Mouse (Mus musculus) embryo, embryonic 10 days (tissue): ENCODE results near the gene Jam2.

Experiments used
- DNase-seq: peaks from one replicate; pipeline ENCODE4 v3.0.0-alpha.2; 2015; ENCODE audit warnings: low spot score

The Jam2 gene

GRCm38 (mm10) chr16:84774003-84774703 is at the start of gene Jam2:
Jam2 (plus strand) TSS chr16:84774123.
- DNase-seq, result peak; percentile 71

DNA sequence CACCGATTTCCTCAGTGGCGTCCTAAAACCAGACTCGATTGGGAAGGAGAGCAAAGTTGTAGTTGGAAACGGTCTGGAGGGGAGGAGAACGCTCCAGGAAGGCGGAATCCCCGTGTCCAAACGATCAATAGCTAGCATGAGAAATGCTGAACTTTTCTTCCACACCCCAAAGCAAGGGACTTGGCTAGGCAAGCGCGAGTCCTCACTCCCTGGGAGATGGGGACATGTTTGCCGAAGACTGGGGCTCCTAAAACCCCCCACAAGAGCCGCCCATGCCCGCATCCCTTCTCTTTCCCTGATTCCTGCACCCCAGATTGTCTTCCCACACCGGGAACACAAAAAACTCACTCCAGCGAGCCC is 39.1 kb upstream of the Jam2 start:
- DNase-seq, result peak; percentile 34

- peak; percentile 96 for DNase-seq
These were observed 38.5 kb upstream of the Jam2 start, which contains the start of gene Mrpl39 for GRCm38 (mm10) chr16:84735166-84736105. Mrpl39 (minus strand) TSS chr16:84735742.

DNA sequence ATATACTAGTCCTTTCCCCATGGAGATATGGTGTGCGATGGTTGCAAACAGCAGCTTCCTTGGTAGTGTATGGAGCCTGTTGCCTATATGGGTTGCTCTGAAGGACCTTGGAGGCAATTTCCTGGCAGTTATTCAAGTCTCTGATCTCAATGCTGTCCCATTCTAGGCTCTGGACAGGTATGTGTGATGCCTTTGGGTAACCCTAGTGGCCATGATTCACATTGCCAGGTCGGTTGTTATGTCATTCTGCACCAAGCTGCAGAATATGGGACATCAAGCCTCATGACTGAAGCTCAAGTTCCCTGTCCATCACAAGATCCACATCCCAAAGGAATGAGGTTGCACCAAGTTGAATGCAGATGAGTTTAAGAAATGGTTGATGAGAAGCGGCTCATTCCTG is 36.6 kb upstream of the Jam2 start:
- no peak for DNase-seq

- no peak for DNase-seq
These were observed 29.0 kb upstream of the Jam2 start for GRCm38 (mm10) chr16:84744703-84745490.

- no peak for DNase-seq
These were observed 28.1 kb upstream of the Jam2 start for GRCm38 (mm10) chr16:84745721-84746306.

GRCm38 (mm10) chr16:84767956-84768355 is 6.0 kb upstream of the Jam2 start:
- no peak for DNase-seq

DNA sequence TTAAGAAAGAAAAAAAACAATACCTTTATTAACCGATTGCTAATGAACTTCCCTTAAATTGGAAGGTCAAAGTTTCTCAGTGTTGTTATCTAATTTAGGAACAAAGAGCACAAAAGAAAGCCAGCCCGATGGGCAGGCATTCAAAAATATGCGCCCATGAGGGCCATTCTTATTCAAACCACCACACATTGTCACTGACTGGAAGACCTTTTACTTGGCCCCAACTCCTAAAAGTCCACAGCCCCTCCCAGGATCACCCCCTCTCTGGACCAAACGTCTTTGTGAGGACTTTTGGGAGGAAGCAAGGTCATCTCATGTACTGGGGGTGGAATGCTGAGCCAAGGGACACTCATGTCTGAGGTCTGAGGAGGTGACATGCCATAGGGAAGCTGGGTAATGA is 4.7 kb upstream of the Jam2 start:
- no peak for DNase-seq

- no peak for DNase-seq
These were observed 4.1 kb upstream of the Jam2 start for GRCm38 (mm10) chr16:84769619-84770464.

DNA sequence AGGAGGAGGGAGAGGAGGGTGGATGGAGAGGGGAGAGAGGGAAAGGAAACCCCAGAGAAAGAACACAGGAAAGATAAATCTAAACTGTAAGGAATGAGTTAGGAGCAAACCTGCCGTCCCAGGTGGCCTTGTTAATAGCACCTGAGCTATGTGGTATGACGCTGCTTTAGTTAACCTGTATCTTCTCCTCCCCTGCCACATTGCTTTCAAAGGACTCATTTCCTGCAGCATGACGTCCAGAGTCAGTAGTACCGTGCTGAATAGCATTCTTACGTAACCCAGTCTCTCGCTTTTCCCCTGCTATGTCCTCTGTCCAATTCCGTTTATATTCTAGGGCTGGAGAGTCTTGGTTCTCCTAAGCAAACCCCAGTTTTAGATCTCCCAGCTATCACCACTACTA is 3.0 kb upstream of the Jam2 start:
- DNase-seq, result no peak

DNA sequence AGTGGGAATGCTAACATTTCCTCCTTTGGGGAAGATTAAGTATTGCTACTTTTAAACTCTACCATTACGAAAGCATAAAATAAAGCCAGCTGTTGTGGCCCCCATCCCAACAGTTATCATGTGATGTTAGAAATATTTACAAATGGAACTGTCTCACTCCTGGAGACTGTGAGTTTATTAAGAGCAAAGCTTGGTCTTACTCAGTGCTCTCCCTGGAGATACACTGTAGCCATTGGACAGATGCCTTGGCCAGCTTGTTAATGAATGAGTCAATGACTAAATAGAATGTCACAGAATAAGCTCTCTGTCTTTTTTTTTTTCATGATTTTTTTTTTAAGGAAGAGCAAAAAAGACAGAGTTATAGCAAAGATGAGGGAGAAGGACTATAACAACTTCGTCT is 2.5 kb upstream of the Jam2 start:
- DNase-seq, result no peak

DNA sequence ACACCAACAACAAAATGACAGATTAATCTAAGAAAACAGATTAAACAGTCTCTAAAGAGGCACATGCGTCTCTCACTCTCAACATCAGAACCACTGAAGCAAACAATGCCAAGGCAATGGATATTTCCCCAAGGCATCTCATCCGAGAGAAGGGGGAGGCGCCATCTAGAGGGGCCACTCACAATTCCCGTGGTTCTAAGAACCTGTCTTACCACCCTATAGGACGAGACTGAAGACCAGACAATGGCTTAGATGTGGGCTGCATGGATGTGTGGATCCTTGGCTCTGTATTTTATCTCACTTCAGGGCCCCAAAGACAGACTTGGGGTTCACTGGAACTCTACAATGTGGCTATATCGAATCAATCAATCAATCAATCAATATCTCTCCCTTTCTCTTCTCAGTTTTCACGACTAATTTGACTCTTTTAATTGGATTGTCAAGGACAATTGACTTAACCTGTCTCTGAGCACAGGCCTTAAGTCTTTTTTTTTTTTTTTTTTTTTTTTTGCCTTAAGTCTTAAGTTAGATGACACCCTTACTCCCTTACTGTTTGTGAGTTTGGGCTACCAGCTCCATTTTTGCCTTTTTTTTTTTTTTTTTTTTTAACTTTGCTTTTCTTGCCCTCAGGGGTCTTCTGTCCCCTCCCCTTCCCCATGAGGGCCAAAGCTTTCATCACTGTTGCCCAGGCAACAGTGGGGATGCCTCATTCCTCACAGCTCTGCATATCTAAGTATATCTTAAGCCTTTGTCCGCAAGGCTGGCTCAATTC is 1.2 kb upstream of the Jam2 start:
- peak; percentile 83 for DNase-seq

GRCm38 (mm10) chr16:84773268-84773861 is 558 bp upstream of the Jam2 start:
- DNase-seq, result peak; percentile 49

DNA sequence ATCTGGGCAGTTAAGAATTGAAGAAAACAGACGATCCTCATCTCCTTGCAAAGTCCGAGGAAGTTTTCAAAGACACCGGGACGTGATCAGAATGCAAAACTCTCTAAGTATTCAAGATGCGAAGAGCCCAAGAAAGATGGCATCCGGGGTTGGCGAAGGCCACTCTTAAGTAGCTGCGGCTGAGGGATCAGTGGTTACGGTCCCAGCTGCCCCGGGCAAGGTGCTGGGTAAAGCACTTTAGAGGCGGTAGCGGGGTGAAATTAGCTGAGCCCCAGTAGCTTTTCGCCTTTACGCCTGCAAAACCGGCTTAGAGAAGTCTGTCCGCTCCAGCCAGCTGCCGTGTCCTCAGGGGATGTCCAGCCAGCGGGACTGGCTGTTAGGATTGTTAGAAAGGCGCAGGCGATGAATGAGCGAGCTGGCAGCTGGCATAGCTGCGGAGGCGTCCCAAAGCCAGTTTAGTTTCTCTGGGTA is 873 bp downstream of the Jam2 start:
- DNase-seq, result peak; percentile 77

DNA sequence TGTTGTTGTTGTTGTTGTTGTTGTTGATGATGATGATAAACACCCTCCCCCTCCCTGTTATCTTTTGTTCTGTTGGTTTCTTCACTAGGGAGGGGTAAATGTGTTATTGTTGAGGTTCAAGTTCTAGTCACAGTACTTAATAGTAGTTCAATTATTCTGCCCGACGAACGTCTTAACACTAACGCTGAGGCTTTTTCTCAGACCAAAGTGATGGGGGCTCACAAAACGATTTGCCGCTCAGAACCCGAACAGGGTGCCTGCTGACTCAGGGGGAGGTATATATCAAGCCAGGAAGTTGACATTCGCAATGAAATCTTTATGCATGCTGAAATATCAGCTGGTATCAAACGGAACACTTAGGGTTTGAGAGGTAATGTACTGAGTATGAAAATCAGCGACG is 1.4 kb downstream of the Jam2 start:
- DNase-seq, result no peak

- no peak for DNase-seq
These were observed 2.3 kb downstream of the Jam2 start for GRCm38 (mm10) chr16:84776089-84776784.

DNA sequence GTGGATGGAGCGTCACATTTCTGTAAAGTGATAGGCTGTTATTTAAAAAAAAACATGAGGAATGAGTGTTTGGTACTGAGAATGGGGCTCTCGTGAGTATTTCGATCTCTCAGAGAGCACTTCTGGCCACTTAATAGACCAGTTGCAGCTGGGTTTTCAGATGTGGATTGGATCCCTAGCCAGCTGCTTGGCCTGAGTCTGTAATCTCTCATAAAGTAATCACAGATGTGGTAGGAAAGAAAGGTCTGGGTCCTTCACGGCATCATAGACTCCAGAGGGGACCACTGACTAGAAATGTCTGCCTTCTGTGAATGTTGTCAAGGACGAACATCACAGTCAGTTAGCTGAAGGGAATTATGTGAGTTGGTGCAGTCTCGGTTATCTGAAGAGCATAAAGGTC is 4.5 kb downstream of the Jam2 start:
- no peak for DNase-seq

DNA sequence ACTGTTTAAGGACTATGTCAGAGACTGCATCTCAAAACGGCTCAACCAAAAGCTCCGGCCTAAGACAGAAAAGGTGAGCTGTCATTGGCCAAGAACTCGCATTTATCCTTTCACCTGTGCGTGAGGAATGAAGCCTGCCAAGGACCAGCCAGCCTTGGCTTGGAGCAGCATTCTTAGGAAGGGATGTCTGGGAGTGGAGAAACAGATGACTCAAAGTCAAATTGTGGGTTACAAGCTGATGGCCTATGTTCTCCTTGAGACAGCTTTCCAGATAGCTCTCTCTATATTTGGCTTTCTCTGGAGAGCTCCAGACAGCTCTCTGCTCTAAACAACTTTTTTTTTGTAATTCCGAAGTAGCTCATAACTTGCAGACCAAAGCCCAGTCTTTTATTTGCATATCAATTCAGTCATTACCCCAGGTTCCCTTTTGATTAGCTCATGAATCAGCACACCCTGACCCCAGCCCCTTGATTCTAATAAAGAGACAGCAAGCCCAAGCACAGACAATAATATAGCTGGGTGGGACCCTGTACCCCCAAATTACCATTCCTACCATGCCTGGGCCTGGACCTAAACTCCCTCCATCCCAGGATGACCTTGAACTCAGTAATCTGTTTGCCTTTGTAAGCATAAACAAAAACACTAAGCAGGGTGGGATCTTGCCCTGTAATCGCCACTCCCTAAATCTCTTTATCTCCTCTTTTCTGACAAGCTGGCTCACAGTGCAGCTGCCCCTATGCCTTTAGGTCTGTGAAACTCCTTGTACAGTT is 5.1 kb downstream of the Jam2 start:
- no peak for DNase-seq
